Mouse (Mus musculus) limb, embryonic 15.5 days (tissue): ENCODE results near the gene Pmvk. TPM values are rescaled to one million over a fixed set of nuclear protein-coding genes. Genes with fewer than 3 reads are reported as not detected.

Experiments used
- ATAC-seq: fragments of 200-750 bp; cut with Nextera tagmentation; 2 replicates; pipeline ENCODE4 v1.8.0; 2017; ENCODE audit warnings: low read depth, moderate TSS enrichment; ENCODE audit not compliant: insufficient number of reproducible peaks, low FRiP score, low TSS enrichment
- H3K27ac ChIP-seq: fragments of 300-500 bp; sonication (generic); 2 replicates; pipeline ENCODE4 v1.5.1; 2015; ENCODE audit warnings: moderate library complexity, mild to moderate bottlenecking, inconsistent platforms
- H3K27me3 ChIP-seq: fragments of 300-500 bp; sonication (generic); 2 replicates; pipeline ENCODE4 v1.6.1; 2015; ENCODE audit warnings: inconsistent platforms
- H3K36me3 ChIP-seq: fragments of 300-500 bp; sonication (generic); 2 replicates; pipeline ENCODE4 v1.6.1; 2015; ENCODE audit warnings: inconsistent platforms
- H3K4me1 ChIP-seq: fragments of 300-500 bp; sonication (generic); 2 replicates; pipeline ENCODE4 v1.6.1; 2015; ENCODE audit warnings: inconsistent platforms
- H3K4me2 ChIP-seq: fragments of 300-500 bp; sonication (generic); 2 replicates; pipeline ENCODE4 v1.6.1; 2015; ENCODE audit warnings: mild to moderate bottlenecking, inconsistent platforms
- H3K4me3 ChIP-seq: fragments of 300-500 bp; sonication (generic); 2 replicates; pipeline ENCODE4 v1.5.1; 2015; ENCODE audit warnings: mild to moderate bottlenecking, inconsistent platforms
- H3K9ac ChIP-seq: fragments of 300-500 bp; sonication (generic); 2 replicates; pipeline ENCODE4 v1.6.1; 2015; ENCODE audit warnings: inconsistent platforms
- H3K9me3 ChIP-seq: fragments of 300-500 bp; sonication (generic); 2 replicates; pipeline ENCODE4 v1.6.1; 2016; ENCODE audit warnings: inconsistent platforms
- WGBS: fragments of 180-500 bp; shearing (Covaris S2); methylation state at CpG from one replicate; pipeline ENCODE4 v1.1.7; 2015; 5-methylcytosine and 5-hydroxymethylcytosine counted together
- polyA plus RNA-seq: library from polyadenylated mRNA; unstranded; fragments of >200 nt; fragmentation: Nextera tagmentation; extraction: Ambion mirVana; gene quantifications from 2 replicates; pipeline ENCODE4 v1.2.1, GENCODE M21; 2015

Gene Pmvk
- polyA plus RNA-seq, 1 experiment from 2014 or later = 55.2 TPM

DNA sequence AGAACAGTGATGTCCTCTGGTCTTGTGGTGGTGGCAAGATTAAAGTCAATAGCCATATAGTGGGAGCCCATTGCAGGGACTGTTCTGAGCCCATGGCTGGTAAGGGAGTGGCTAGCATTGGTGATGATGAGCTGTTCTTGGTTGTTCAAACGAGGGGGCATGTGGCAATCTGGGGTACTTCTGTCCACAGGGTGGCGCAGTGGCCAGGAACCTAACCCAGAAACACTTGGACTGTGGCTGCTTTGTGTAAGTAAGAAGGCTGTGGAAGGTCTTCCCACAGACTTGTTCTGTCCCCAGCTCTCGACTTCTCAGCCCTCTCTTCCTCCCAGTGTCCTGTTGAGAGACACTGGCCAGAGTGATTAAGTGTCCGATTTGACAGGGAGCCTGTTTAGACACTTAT, 56.6 kb downstream of the Pmvk start:
- ATAC-seq = no peak
- Histone ChIP-seq H3K27me3 (peaks cover 7% of the 10 kb centered on the region; the same call in 1 of the 2 replicates), H3K27ac (no peak overlapping the region), H3K4me1 (peaks cover 23% of the 10 kb centered on the region), H3K4me3 (no peak overlapping the region), H3K36me3 (no peaks in the 10 kb centered on the region), H3K9ac (no peak overlapping the region), H3K9me3 (no peaks in the 10 kb centered on the region), H3K4me2 (no peak overlapping the region)
- 28% methylated on average over 4 of the region's 4 CpGs for WGBS

DNA sequence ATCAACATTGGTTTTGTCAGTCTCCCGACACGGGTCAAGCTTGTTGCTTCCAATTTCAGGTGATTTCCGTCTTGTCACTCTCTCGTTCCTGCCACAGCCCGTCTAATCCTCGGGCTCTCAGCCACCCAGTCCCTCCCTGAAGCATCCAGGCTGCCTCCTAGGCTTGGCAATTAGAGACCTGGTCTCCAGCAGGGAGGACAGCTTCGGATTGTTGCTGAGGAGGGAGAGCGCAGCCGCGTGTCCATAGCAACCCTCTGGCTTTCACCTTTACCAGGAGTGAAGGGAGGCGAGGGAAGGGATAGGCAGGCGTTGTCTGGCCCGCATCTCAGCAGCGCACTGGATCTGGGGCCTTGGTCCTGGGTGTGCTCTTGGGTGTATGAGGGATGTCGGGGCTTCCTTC, 57.1 kb downstream of the Pmvk start:
- no peak overlapping the region for H3K9ac ChIP-seq
- 31% methylated on average over 15 of the region's 15 CpGs for WGBS
- H3K4me2 ChIP-seq = no peak overlapping the region

DNA sequence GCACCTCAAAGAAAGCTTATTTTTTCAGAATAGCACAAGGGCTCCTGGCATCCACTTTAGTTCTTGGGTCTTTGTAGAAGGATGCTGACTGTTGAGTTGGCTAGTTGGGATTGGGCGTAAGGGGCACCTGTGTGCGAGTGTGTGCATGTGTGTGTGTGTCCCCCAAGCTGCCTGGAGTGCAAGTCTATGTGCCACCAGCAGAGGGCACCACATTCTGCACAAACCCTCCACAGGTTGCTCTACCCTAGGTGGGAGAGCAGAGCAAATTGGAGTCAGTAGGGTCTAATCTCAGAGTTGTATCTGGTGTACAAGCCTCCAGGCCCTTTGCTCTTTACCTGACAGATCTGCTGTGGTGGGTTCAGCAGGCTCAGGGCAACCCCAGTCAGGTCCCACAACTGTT, 57.9 kb downstream of the Pmvk start:
- no peak overlapping the region for H3K4me2 ChIP-seq
- WGBS = 92% methylated on average over 2 of the region's 2 CpGs
- peaks cover 23% of the 10 kb centered on the region for H3K4me1 ChIP-seq
- no peak overlapping the region for H3K4me3 ChIP-seq
- H3K27me3 ChIP-seq = peaks cover 7% of the 10 kb centered on the region; the same call in 1 of the 2 replicates
- H3K9me3 ChIP-seq = no peaks in the 10 kb centered on the region
- H3K9ac ChIP-seq = no peak overlapping the region
- ATAC-seq = no peak
- no peak overlapping the region for H3K27ac ChIP-seq
- H3K36me3 ChIP-seq = no peaks in the 10 kb centered on the region

More for the DNA sequence above, 57.1 kb downstream of the Pmvk start:
- Histone ChIP-seq H3K4me3 (no peak overlapping the region), H3K27ac (no peak overlapping the region), H3K4me1 (peaks cover 23% of the 10 kb centered on the region), H3K9me3 (no peaks in the 10 kb centered on the region), H3K36me3 (no peaks in the 10 kb centered on the region), H3K27me3 (peaks cover 7% of the 10 kb centered on the region; the same call in 1 of the 2 replicates)
- no peak for ATAC-seq

DNA sequence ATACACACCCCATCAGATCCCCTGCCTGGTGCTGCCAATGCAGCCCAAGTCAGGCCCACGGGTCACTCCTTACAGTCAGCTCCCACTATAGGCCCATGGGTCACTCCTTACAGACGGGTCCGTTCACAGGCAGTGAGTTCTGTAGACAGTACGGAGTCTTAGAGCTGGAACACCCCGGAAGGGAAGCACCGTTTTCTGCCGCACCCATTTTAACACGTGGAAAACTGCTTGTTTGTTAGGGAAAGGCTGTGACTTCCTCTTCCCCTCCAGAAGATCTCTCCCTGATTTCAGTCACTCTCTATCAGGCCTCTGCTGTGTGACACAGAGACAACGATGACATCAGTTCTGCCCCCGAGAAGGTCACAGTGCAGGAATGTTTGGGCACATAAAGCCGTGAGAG, 61.1 kb downstream of the Pmvk start:
- H3K4me2 ChIP-seq = no peak overlapping the region
- no peak overlapping the region for H3K9ac ChIP-seq
- H3K4me3 ChIP-seq = no peak overlapping the region
- peaks cover 7% of the 10 kb centered on the region; the same call in 1 of the 2 replicates for H3K27me3 ChIP-seq
- peaks cover 13% of the 10 kb centered on the region for H3K4me1 ChIP-seq
- H3K9me3 ChIP-seq = no peaks in the 10 kb centered on the region
- WGBS = 63% methylated on average over 11 of the region's 11 CpGs
- H3K36me3 ChIP-seq = no peaks in the 10 kb centered on the region
- H3K27ac ChIP-seq = no peak overlapping the region
- ATAC-seq = no peak

DNA sequence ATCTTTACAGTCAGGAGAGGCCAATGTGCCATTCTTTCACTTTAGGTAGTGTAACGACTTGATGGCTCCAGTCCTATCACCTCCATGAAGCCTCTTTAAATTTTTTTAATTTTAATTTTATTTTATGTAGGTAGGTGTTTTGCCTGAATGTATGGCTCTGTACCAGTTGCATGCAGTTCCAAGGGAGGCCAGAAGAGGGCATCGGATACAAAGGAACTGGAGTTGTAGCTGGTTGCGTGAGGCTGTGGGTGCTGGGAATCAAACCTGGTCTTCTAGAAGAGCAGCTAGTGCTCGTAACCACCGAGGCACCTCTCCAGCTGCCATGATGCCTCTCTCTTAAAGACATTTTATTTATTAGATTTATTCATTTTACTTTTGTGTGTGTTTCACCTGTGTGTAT, 62.0 kb downstream of the Pmvk start:
- Histone ChIP-seq H3K36me3 (no peaks in the 10 kb centered on the region), H3K4me2 (no peak overlapping the region), H3K4me3 (no peak overlapping the region), H3K9ac (no peak overlapping the region), H3K27ac (no peak overlapping the region), H3K4me1 (peaks cover 19% of the 10 kb centered on the region), H3K27me3 (peaks cover 10% of the 10 kb centered on the region; the same call in 1 of the 2 replicates), H3K9me3 (no peaks in the 10 kb centered on the region)
- 86% methylated on average over 5 of the region's 5 CpGs for WGBS
- no peak for ATAC-seq

Other genes with a start within 250 kb of the Pmvk start
- 94.0 and 116 TPM in 2 replicates for gene Thbs3, start 239.4 kb upstream of the Pmvk start, polyA plus RNA-seq
- 156 and 180 TPM in 2 replicates for gene Mtx1, start 227.5 kb upstream of the Pmvk start, polyA plus RNA-seq
- 0.64 and 0.68 TPM in 2 replicates for gene Muc1, start 225.5 kb upstream of the Pmvk start, polyA plus RNA-seq
- gene Krtcap2, start 208.6 kb upstream of the Pmvk start, polyA plus RNA-seq = 307 and 334 TPM in 2 replicates
- 4.0 and 4.7 TPM in 2 replicates for gene Trim46, start 208.2 kb upstream of the Pmvk start, polyA plus RNA-seq
- 131 and 161 TPM in 2 replicates for gene Dpm3, start 195.2 kb upstream of the Pmvk start, polyA plus RNA-seq
- 91.9 and 92.8 TPM in 2 replicates for gene Slc50a1, start 184.0 kb upstream of the Pmvk start, polyA plus RNA-seq
- gene Efna1, start 173.4 kb upstream of the Pmvk start, polyA plus RNA-seq = 59.6 and 64.2 TPM in 2 replicates
- 57.9 and 59.2 TPM in 2 replicates for gene Efna3, start 131.6 kb upstream of the Pmvk start, polyA plus RNA-seq
- gene Efna4, start 116.5 kb upstream of the Pmvk start, polyA plus RNA-seq = 30.4 and 34.4 TPM in 2 replicates
- 94.4 and 106 TPM in 2 replicates for gene Adam15, start 104.5 kb upstream of the Pmvk start, polyA plus RNA-seq
- 0.20 and 0.23 TPM in 2 replicates for gene Dcst2, start 92.6 kb upstream of the Pmvk start, polyA plus RNA-seq
- gene Dcst1, start 89.3 kb upstream of the Pmvk start, polyA plus RNA-seq = 0.52 and 0.76 TPM in 2 replicates
- 7.0 and 7.2 TPM in 2 replicates for gene Zbtb7b, start 59.8 kb upstream of the Pmvk start, polyA plus RNA-seq
- gene Lenep, start 51.7 kb upstream of the Pmvk start, polyA plus RNA-seq = not detected in 2 replicates
- 27.1 and 31.0 TPM in 2 replicates for gene Flad1, start 42.7 kb upstream of the Pmvk start, polyA plus RNA-seq
- 340 and 365 TPM in 2 replicates for gene Cks1b, start 36.2 kb upstream of the Pmvk start, polyA plus RNA-seq
- gene Shc1, start 36.1 kb upstream of the Pmvk start, polyA plus RNA-seq = 108 and 112 TPM in 2 replicates
- 37.1 and 43.7 TPM in 2 replicates for gene Pygo2, start 24.3 kb upstream of the Pmvk start, polyA plus RNA-seq
- gene Pbxip1, start 17.8 kb upstream of the Pmvk start, polyA plus RNA-seq = 33.9 and 51.5 TPM in 2 replicates
- gene Kcnn3, start 65.6 kb downstream of the Pmvk start, polyA plus RNA-seq = 4.7 and 5.4 TPM in 2 replicates